Mouse (Mus musculus): ENCODE measurements around the gene Mapk13.
A peak's percentile ranks its signal among the peaks of the same experiment; 100 is the strongest.

Mapk13 gene

DNA sequence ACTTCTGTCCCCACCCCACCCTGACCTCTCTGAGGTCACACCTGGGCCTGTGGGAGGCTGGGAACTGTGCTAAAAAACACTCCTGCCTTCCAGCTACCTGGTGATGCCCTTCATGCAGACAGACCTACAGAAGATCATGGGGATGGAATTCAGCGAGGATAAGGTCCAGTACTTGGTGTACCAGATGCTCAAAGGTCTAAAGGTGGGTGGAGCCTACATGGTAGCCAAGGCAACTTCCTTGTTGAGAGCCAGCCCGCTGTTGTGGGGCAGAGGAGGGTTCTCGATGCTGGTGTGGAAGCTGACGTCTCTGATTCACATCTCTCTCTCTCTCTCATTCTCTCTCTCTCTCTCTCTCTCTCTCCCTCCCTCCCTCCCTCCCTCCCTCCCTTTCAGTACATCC, 6.1 kb downstream of the Mapk13 start:
- DNase-seq (ENCODE audit: low read depth, low spot score) = no peak

DNA sequence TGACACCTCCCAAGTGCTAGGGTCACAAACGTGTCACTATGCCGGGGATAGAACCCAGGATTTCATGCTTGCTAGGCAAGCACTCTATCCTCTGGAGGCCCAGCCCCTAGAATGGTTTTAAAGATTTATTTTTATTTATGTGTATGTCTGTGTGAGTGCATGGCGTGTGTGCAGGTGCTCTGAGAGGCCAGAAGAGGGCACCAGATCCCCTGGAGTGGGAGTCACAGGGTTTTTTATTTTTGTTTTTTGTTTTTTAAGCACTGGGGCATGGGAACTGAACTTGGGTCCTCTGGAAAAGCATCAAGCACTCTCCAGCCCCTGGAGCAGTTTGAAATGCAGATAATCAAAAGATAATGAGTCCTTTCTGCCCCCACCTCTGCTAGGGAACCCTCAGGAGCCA, 7.7 kb downstream of the Mapk13 start:
- DNase-seq (ENCODE audit: low read depth, low spot score) = no peak

GRCm38 (mm10) chr17:28777231-28778005, 8.3 kb downstream of the Mapk13 start:
- no peak for DNase-seq (ENCODE audit: low read depth, low spot score)

DNA sequence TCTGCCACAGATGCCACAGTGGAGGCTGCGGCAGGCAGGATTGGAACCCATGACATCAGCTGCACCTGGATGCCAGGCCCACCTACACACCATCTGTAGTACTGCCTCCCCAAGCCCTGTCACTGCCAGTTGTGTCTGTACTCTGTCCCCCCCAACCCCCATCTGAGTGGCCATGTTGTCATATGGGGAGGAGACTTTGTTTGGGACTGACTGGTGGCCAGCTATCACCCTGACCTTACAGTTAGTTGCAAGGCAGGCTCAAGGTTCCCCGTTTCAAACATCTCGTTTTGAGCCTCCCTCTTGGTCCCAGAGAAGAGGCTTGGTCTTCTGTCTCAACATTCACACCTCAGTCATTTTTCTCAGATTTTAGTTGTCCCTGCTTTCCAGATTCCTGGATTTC, 10.6 kb downstream of the Mapk13 start:
- DNase-seq (ENCODE audit: low read depth, low spot score) = no peak

- no peak for DNase-seq (ENCODE audit: low read depth, low spot score)
These were observed 11.7 kb downstream of the Mapk13 start for GRCm38 (mm10) chr17:28780836-28781235.

DNA sequence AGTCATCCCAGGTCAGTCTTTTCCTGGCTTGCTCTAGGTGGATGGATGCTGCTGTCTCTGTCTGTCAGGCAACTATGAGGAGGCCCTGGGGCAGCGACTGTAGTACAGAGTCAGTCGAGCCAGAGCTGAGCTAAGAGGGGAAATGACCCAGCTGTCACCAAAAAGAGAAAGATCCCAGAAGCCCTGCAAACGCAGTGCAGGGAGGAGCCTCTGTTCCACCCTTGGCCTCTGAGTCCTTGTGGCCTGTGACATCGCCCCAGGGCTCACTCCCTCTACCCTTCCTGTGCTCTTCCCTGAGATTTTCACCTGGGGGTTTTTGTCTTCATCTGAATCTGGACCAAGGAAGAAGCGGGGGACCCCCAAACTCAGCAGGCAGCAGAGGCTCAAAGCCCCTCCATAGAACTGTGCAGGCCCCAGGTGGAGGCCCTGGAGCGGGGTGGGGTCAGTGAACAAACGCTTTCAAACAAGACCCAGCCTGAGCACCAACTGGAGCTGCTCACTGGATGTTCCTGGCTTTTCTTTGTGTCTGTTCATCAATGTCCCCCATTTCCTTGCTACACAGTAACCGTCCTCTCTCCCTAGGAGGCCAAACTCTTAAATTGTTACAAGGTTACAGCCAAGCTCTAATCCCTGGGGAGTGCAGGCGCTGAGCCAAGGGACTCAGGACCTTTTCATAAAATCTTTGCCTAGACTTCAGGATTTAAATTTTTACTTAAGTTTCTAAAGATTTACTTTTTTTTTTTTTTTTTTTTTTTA, 12.4 kb downstream of the Mapk13 start:
- DNase-seq (ENCODE audit: low read depth, low spot score) = no peak

- no peak for DNase-seq (ENCODE audit: low read depth, low spot score)
These were observed 15.9 kb downstream of the Mapk13 start for GRCm38 (mm10) chr17:28785036-28785435.

- no peak for DNase-seq (ENCODE audit: low read depth, low spot score)
These were observed 18.4 kb downstream of the Mapk13 start for GRCm38 (mm10) chr17:28787507-28787906.

DNA sequence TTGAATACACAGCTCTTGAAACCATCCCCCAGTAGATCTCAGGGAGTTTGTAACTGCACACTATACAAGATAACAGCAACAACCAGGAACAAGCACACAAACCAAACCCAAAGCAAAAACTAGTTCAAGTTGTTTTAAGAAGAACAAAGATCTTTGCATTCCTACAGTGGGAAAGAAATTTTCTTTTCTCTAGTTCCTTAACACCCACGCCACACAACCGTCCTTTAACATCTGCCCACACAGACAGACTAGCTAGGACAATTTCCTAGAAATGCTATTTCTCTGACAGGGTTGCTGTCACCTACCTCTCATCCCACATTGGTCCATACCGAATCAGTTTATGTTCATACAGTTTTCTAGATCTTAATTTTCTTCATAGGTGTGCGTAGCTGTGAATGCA, 27.9 kb downstream of the Mapk13 start:
- no peak for DNase-seq (ENCODE audit: low read depth, low spot score)

DNA sequence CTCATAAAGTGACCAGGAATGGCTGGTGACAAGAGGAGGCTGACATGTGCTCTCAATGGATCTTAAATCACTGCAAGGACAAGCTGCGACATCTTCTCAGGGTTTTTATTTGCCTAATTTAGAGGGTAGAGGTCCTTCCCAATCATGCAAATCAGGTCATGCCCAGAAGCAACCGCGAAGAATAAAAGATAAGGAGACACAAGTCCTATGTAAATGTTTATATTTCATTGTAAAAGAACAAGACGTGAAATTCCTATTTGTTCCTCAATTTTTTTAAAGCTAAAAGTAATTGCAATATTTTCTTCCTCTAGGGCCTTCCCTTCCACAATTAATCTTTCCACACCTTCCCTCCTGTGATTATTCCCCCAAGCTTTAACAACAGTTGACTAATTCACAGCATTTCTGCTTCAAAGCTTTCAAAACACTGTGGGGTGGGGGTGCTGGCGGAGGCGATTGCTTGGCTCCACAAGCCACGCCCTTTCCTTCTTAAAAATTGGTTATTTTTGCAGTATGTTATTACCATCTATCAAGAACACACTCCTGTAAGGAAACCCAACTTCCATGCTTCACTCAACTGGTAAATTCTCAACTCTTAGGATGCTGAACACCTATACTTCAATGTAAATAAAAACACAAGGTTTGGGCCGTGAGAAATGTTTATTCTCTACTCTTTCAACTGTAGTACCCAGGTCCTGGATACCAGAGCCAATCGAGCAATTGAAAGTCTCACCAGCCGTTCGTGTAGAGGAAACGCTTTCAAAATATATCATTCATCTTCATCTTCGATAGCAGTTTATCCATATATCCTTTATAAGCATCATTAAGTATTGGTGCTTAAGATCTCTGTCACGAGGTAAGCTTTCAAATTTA, 30.4 kb downstream of the Mapk13 start:
- DNase-seq (ENCODE audit: low read depth, low spot score) = no peak

- peak; percentile 6 for DNase-seq (ENCODE audit: low read depth, low spot score)
These were observed 31.2 kb downstream of the Mapk13 start for GRCm38 (mm10) chr17:28800281-28800670.

DNA sequence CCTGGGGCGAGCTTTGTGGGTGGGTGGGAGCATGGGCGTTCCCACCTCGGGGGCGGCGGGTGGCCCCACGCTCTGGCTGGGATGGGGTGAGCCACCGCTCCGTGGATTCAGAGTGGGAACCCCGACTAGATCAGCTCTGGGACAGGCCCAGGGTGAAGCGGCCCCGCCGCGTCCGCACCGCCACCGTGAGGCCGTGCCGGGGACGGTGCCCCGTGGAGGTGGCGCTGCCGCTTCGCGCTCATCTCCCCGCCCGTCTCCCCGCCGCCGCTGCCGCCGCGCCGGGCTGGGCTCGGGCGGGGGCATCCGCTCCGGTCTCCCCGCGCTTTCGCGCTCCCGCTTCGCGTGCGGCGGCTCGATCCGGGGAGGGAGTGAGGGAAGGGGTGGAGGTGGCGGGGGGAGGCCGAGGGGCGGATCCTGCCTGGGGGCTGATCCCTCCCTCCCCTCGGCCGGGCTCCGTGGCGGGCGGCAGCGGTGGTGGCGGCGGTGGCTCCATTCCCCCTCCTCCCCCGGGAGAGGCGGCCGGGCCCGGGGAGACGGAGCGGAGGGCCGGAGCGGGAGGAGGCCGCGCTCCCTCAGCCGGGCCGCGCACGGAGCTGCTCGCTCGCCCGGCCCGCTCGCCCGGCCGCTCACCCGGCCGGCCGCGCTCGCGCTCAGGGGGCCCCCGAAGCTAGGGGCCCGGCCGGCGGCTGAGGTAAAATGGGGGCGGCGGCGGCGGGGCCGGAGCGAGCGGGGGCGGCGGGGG, 31.7 kb downstream of the Mapk13 start, which contains the start of gene Brpf3:
Gene Brpf3 (plus strand): TSS at position 420 of the 742 bp plus-strand sequence.
- peak; percentile 60 for DNase-seq (ENCODE audit: low read depth, low spot score)

DNA sequence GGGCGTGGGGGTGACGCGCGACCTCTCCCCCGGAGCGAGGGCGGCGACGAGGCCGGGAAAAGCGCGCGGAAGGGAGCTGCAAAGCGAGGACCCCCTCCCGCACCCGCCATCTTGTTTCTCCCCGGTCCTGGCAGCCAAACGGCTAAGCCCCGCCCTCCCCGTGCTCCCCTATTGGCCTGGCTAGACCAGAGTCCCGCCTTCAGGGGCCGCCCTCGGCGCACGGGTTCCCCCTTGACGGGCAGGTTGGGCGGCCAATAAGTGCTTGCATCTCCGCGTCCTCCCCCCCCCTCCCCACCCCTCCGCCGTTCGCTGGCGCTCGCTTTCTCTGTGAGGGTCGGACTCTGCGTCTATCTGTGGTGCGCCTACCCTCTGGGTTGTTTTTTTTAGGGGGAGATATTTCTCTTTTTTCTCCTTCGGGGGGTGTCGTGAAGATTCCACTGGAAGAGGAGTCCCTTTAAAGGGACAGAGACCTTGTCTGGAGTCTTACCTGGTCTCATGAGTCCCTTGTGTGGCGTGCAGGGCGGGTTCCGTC, 32.4 kb downstream of the Mapk13 start:
- DNase-seq (ENCODE audit: low read depth, low spot score) = peak; percentile 96

- DNase-seq (ENCODE audit: low read depth, low spot score) = no peak
These were observed 32.9 kb downstream of the Mapk13 start for GRCm38 (mm10) chr17:28802006-28802481.

DNA sequence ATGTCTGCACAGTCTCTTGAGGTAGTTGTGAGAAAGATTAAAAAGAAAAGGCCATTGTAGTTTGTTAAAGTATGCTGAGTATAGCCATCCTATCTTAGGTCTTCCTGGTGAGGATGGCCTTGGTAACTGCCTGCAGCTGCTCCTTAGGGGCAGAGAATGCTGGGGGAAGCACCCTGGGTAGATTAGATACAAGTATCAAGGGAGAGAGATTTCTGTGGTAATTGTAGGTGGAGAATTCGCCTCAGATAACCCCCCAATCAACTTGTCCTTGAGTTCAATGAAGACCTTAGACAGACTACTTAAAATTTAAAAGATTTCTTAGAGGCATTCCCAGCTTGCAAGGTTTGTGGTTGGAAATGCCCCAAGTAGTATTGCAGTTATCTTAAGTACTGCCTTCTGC, 34.2 kb downstream of the Mapk13 start:
- no peak for DNase-seq (ENCODE audit: low read depth, low spot score)

DNA sequence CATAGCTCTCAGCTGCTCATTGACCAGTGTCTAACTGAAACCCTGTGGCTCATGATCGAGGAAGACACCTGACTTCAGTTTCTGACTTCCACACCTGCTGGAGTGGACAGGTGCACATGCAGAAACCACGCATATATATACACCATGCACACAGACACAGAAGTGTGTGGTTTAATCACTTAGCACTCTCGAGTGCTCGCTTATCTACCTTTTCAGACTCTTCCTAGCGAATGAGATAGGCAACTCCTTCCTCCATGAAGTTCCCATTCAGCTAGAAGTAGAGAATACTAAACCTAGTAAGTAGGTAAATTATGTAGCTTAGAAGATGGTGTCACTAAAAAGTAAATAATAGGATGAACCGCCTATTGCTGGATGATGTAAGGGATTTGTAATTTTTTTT, 35.9 kb downstream of the Mapk13 start:
- no peak for DNase-seq (ENCODE audit: low read depth, low spot score)

GRCm38 (mm10) chr17:28806770-28807169, 37.7 kb downstream of the Mapk13 start:
- no peak for DNase-seq (ENCODE audit: low read depth, low spot score)

GRCm38 (mm10) chr17:28808714-28809113, 39.6 kb downstream of the Mapk13 start:
- DNase-seq (ENCODE audit: low read depth, low spot score) = no peak

DNA sequence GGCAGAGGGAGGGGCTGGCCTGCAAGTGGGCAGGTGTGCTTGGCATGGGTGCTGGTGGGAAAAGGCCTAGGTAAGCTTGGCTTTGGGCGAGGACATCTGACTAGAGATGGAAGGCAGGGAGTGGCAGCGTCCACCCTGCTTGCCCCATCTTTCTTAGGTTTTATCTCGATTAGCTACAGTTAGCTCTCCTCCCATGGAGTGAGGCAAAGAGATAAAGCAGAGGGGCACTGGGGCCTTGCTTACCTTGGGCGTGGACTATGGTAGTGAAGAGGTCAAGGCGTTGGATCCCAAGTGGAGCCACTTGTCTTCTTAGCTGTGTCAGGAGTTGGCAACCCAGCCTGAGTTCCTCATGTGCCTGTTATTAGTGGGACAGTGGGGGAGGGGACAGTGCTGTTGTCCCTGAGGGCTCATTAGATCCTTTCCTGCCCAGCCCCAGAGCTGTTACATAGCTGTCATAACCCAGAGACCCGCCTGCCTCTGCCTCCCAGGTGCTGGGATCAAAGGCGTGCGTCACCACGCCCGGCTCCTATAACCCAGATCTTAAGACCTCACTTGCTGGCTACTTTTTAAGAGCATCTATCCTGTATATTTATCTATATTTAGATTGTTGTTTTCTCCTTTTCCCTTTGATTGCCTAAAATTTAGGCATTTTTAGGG, 40.2 kb downstream of the Mapk13 start:
- no peak for DNase-seq (ENCODE audit: low read depth, low spot score)

- no peak for DNase-seq (ENCODE audit: low read depth, low spot score)
These were observed 43.2 kb downstream of the Mapk13 start for GRCm38 (mm10) chr17:28812345-28812744.
